Mouse (Mus musculus): ENCODE data around the gene Ppp1r1a. TPM values are rescaled to one million over a fixed set of nuclear protein-coding genes. Genes with fewer than 3 reads are reported as not detected.
A peak's percentile ranks its signal among the peaks of the same experiment; 100 is the strongest.

The Ppp1r1a gene
- total RNA-seq, 2 experiments from 2014 or later, result 62.0 to 73.9 TPM

- no peak for DNase-seq (ENCODE audit: low spot score in 2 of 2)
These were observed 19.0 kb downstream of the Ppp1r1a start for GRCm38 (mm10) chr15:103518600-103519385.

- DNase-seq (ENCODE audit: low spot score in 2 of 2), result no peak
These were observed 22.9 kb downstream of the Ppp1r1a start for GRCm38 (mm10) chr15:103514914-103515313.

GRCm38 (mm10) chr15:103514119-103514518 lies 23.7 kb downstream of the Ppp1r1a start:
- DNase-seq (ENCODE audit: low spot score in 2 of 2), result peak; percentile 41 to 72

- no peak for DNase-seq (ENCODE audit: low spot score in 2 of 2)
These were observed 24.2 kb downstream of the Ppp1r1a start for GRCm38 (mm10) chr15:103513621-103514031.

GRCm38 (mm10) chr15:103511652-103512051 lies 26.2 kb downstream of the Ppp1r1a start:
- no peak for DNase-seq (ENCODE audit: low spot score in 2 of 2)

GRCm38 (mm10) chr15:103509317-103509716 lies 28.5 kb downstream of the Ppp1r1a start:
- no peak for DNase-seq (ENCODE audit: low spot score in 2 of 2)

- DNase-seq (ENCODE audit: low spot score in 2 of 2), result no peak
These were observed 34.1 kb downstream of the Ppp1r1a start for GRCm38 (mm10) chr15:103503660-103504059.

GRCm38 (mm10) chr15:103503251-103503600 lies 34.6 kb downstream of the Ppp1r1a start:
- DNase-seq (ENCODE audit: low spot score in 2 of 2), result no peak

GRCm38 (mm10) chr15:103502435-103503250 lies 35.2 kb downstream of the Ppp1r1a start, which contains the start of gene Pde1b:
Pde1b (plus strand) TSS chr15:103503034.
- peak; percentile 52 to 53 for DNase-seq (ENCODE audit: low spot score in 2 of 2)

GRCm38 (mm10) chr15:103501186-103501585 lies 36.6 kb downstream of the Ppp1r1a start:
- DNase-seq (ENCODE audit: low spot score in 2 of 2), result no peak

GRCm38 (mm10) chr15:103500723-103501122 lies 37.1 kb downstream of the Ppp1r1a start:
- no peak for DNase-seq (ENCODE audit: low spot score in 2 of 2)

- no peak for DNase-seq (ENCODE audit: low spot score in 2 of 2)
These were observed 39.6 kb downstream of the Ppp1r1a start for GRCm38 (mm10) chr15:103498157-103498556.

- no peak for DNase-seq (ENCODE audit: low spot score in 2 of 2)
These were observed 41.3 kb downstream of the Ppp1r1a start for GRCm38 (mm10) chr15:103496204-103497140.

- DNase-seq (ENCODE audit: low spot score in 2 of 2), result no peak
These were observed 49.5 kb downstream of the Ppp1r1a start for GRCm38 (mm10) chr15:103488336-103488735.

- DNase-seq (ENCODE audit: low spot score in 2 of 2), result no peak
These were observed 51.1 kb downstream of the Ppp1r1a start for GRCm38 (mm10) chr15:103486658-103487057.

- no peak for DNase-seq (ENCODE audit: low spot score in 2 of 2)
These were observed 52.7 kb downstream of the Ppp1r1a start for GRCm38 (mm10) chr15:103485106-103485505.

- DNase-seq (ENCODE audit: low spot score in 2 of 2), result no peak
These were observed 53.3 kb downstream of the Ppp1r1a start for GRCm38 (mm10) chr15:103484490-103484889.

GRCm38 (mm10) chr15:103482488-103482887 lies 55.3 kb downstream of the Ppp1r1a start:
- DNase-seq (ENCODE audit: low spot score in 2 of 2), result no peak
